ENCODE assay signal across 24 mouse cellular contexts in the genomic region with DNA sequence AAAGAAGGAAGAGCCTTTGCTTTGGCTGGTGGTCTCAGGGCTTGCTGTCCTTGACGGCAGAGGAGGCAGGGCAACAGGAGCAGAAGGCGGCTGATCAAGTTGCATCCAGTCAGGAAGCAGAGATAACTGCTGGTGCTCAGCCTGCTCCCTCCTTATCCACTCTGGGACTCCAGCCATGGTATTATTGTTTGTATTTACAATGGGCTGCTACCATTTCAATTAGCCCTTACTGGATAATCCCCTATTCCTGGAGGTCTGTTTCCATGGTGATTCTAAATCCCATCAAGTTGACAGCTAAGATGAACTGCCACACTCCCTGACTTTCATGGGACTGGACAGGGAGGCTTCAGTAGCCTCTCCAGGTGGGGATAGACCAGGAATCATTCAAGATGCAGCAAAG. TPM values are rescaled to one million over a fixed set of nuclear protein-coding genes. Genes with fewer than 3 reads are reported as not detected.
DNase-seq lines count a peak whose midpoint lies in the region; ATAC-seq and TF ChIP-seq lines count a peak whose summit lies in the region.
"Had no signal": no experiment of that assay in that cellular context is flagged by ENCODE, and none has a peak within 500 bp of the region (broad histone marks: within the 10 kb centered on the region; RNA-seq: fewer than 3 reads in every experiment).

No protein-coding gene starts in this region.

- TF ChIP-seq CTCF in brain, embryonic 14.5 days (IDR thresholded peaks at IDR 0.05; ENCODE audit: borderline replicate concordance, extremely low read depth, insufficient read depth, insufficient read length), result no peak

- H3K4me1 ChIP-seq in forebrain, embryonic 14.5 days (ENCODE audit: control insufficient read depth, insufficient read depth, low read length), result peaks cover 4% of the 10 kb centered on the region; the same call in 1 of the 2 replicates
- peaks cover 14% of the 10 kb centered on the region for H3K4me1 ChIP-seq in forebrain, embryonic 10.5 days
- H3K4me1 ChIP-seq in midbrain, embryonic 15.5 days, result peaks cover 10% of the 10 kb centered on the region
- H3K4me1 ChIP-seq: embryonic facial prominence, embryonic 13.5 days; hindbrain, embryonic 15.5 days had no signal

- no peaks in the 10 kb centered on the region for H3K27me3 ChIP-seq in forebrain, embryonic 14.5 days (replicated peaks; ENCODE audit: control insufficient read depth, insufficient read depth, low read length)
- peaks cover 41% of the 10 kb centered on the region for H3K27me3 ChIP-seq in forebrain, embryonic 10.5 days (ENCODE audit: poor library complexity, severe bottlenecking)
- no peaks in the 10 kb centered on the region for H3K27me3 ChIP-seq in midbrain, embryonic 15.5 days (replicated peaks)
- H3K27me3 ChIP-seq: embryonic facial prominence, embryonic 13.5 days; hindbrain, embryonic 12.5 days; hindbrain, embryonic 15.5 days had no signal

- no peaks in the 10 kb centered on the region for H3K9me3 ChIP-seq in forebrain, embryonic 14.5 days (replicated peaks; ENCODE audit: control insufficient read depth, low read length)
- H3K9me3 ChIP-seq in forebrain, embryonic 10.5 days, result no peaks in the 10 kb centered on the region
- no peaks in the 10 kb centered on the region for H3K9me3 ChIP-seq in midbrain, embryonic 15.5 days
- H3K9me3 ChIP-seq: embryonic facial prominence, embryonic 13.5 days; forebrain, embryonic 13.5 days; hindbrain, embryonic 12.5 days; hindbrain, embryonic 15.5 days had no signal

- H3K36me3 ChIP-seq in forebrain, embryonic 14.5 days (ENCODE audit: control insufficient read depth, insufficient read depth, low read length), result peaks cover 10% of the 10 kb centered on the region; the same call in 1 of the 2 replicates
- peaks cover 8% of the 10 kb centered on the region for H3K36me3 ChIP-seq in forebrain, embryonic 10.5 days (replicated peaks)
- H3K36me3 ChIP-seq in midbrain, embryonic 15.5 days (replicated peaks), result peaks cover 8% of the 10 kb centered on the region; the same call in 1 of the 2 replicates

- no peak overlapping the region for H3K9ac ChIP-seq in forebrain, embryonic 14.5 days (ENCODE audit: low read length)
- no peak overlapping the region for H3K9ac ChIP-seq in midbrain, embryonic 15.5 days
- H3K9ac ChIP-seq: embryonic facial prominence, embryonic 13.5 days; forebrain, embryonic 13.5 days; forebrain, postnatal 0 days; hindbrain, embryonic 12.5 days; hindbrain, embryonic 15.5 days had no signal

- no peak overlapping the region for H3K4me2 ChIP-seq in forebrain, embryonic 14.5 days (ENCODE audit: low read length)
- H3K4me2 ChIP-seq in midbrain, embryonic 15.5 days, result no peak overlapping the region
- H3K4me2 ChIP-seq: embryonic facial prominence, embryonic 13.5 days; forebrain, embryonic 13.5 days; heart, embryonic 11.5 days; hindbrain, embryonic 12.5 days; hindbrain, embryonic 15.5 days had no signal

- ATAC-seq in forebrain, embryonic 14.5 days, result no peak
- ATAC-seq in midbrain, embryonic 15.5 days (replicated peaks), result peak; percentile 33
- ATAC-seq: activated CD4-positive, CD25-positive, alpha-beta regulatory T cell, adult 4 months; forebrain, embryonic 13.5 days; forebrain, postnatal 0 days had no signal

- DNase-seq in forebrain, embryonic 14.5 days (ENCODE audit: low spot score), result peak; percentile 25
- DNase-seq in forebrain, embryonic 10.5 days (ENCODE audit: extremely low spot score, low spot score), result no peak
- peak; percentile 62 for DNase-seq in brain, embryonic 14.5 days (ENCODE audit: low read depth)
- peak; percentile 60 for DNase-seq in retina, postnatal 1 day
- no peak for DNase-seq in ovary, adult 18-20 months (ENCODE audit: low spot score)
- DNase-seq in kidney, adult 11 months, result no peak
- no peak for DNase-seq in adipocyte (ENCODE audit: low spot score)
- DNase-seq: adrenal gland, postnatal 10 days; cerebellum, adult 11 months; cerebellum, adult 2 months; cerebellum, adult 9-11 months; cerebellum, postnatal 25 days; forebrain, postnatal 0 days; gastrocnemius, adult 2 months; gastrocnemius, postnatal 14 days; heart, adult 11 months had no signal

- WGBS in forebrain, embryonic 14.5 days, result 0% methylated on average over 2 of the region's 2 CpGs
- WGBS in forebrain, embryonic 10.5 days, result 20% methylated on average over 2 of the region's 2 CpGs
- 0% methylated on average over 2 of the region's 2 CpGs for WGBS in midbrain, embryonic 15.5 days

- no peak for TF ChIP-seq POLR2A in brain, embryonic 14.5 days (IDR thresholded peaks at IDR 0.05; ENCODE audit: borderline replicate concordance, extremely low read depth, insufficient read depth, insufficient read length, poor library complexity, severe bottlenecking)

- H3K4me3 ChIP-seq in forebrain, embryonic 14.5 days (ENCODE audit: low read depth, low read length), result no peak overlapping the region
- H3K4me3 ChIP-seq in forebrain, embryonic 10.5 days, result no peak overlapping the region
- H3K4me3 ChIP-seq in midbrain, embryonic 15.5 days, result no peak overlapping the region
- H3K4me3 ChIP-seq: embryonic facial prominence, embryonic 13.5 days; erythroblast, embryonic 14.5 days; forebrain, embryonic 13.5 days; gastrocnemius, adult 2 months; hindbrain, embryonic 12.5 days; hindbrain, embryonic 15.5 days had no signal

- H3K27ac ChIP-seq in forebrain, embryonic 14.5 days (ENCODE audit: low read depth, low read length), result no peak overlapping the region
- no peak overlapping the region for H3K27ac ChIP-seq in forebrain, embryonic 10.5 days
- H3K27ac ChIP-seq in midbrain, embryonic 15.5 days, result no peak overlapping the region
- H3K27ac ChIP-seq: embryonic facial prominence, embryonic 13.5 days; forebrain, embryonic 13.5 days; gastrocnemius, adult 2 months; hindbrain, embryonic 12.5 days; hindbrain, embryonic 15.5 days had no signal

RNA-seq across cellular contexts. Expression of a gene that starts 25.3 kb away (rescaled TPM):
- polyA plus RNA-seq in forebrain, embryonic 14.5 days (2014; fragmentation: Nextera tagmentation; extraction: Ambion mirVana), result 15.9 and 19.6 TPM in 2 replicates
- polyA plus RNA-seq in forebrain, embryonic 10.5 days (2016; fragmentation: Nextera tagmentation; extraction: Ambion mirVana), result 16.0 and 18.0 TPM in 2 replicates
- 35.0 and 36.7 TPM in 2 replicates for polyA plus RNA-seq in brain, embryonic 14.5 days (2012; rRNA removed)
- polyA plus RNA-seq in midbrain, embryonic 15.5 days (2015; fragmentation: Nextera tagmentation; extraction: Ambion mirVana), result 24.4 and 24.9 TPM in 2 replicates

RNA-seq across cellular contexts. Expression of a gene that starts 25.3 kb away (rescaled TPM):
- polyA plus RNA-seq in forebrain, embryonic 14.5 days (2014; fragmentation: Nextera tagmentation; extraction: Ambion mirVana), result 42.9 and 48.3 TPM in 2 replicates
- polyA plus RNA-seq in forebrain, embryonic 10.5 days (2016; fragmentation: Nextera tagmentation; extraction: Ambion mirVana), result 191 and 208 TPM in 2 replicates
- polyA plus RNA-seq in brain, embryonic 14.5 days (2012; rRNA removed), result 22.8 and 26.4 TPM in 2 replicates
- polyA plus RNA-seq in midbrain, embryonic 15.5 days (2015; fragmentation: Nextera tagmentation; extraction: Ambion mirVana), result 40.5 and 40.7 TPM in 2 replicates

RNA-seq across cellular contexts. Expression of a gene that starts 35.2 kb away (rescaled TPM):
- 351 and 354 TPM in 2 replicates for polyA plus RNA-seq in forebrain, embryonic 14.5 days (2014; fragmentation: Nextera tagmentation; extraction: Ambion mirVana)
- 112 and 114 TPM in 2 replicates for polyA plus RNA-seq in forebrain, embryonic 10.5 days (2016; fragmentation: Nextera tagmentation; extraction: Ambion mirVana)
- 719 and 725 TPM in 2 replicates for polyA plus RNA-seq in brain, embryonic 14.5 days (2012; rRNA removed)
- 1,489 and 1,499 TPM in 2 replicates for polyA plus RNA-seq in midbrain, embryonic 15.5 days (2015; fragmentation: Nextera tagmentation; extraction: Ambion mirVana)
- polyA plus RNA-seq: erythroblast, embryonic 14.5 days had no signal

Comparison
In these comparisons a context has a peak if more than half of its experiments do, and no peak if none do; other contexts are left out.
1. DNase-seq: peak in forebrain, embryonic 14.5 days (single experiment), brain, embryonic 14.5 days (single experiment) and retina, postnatal 1 day (single experiment); none in forebrain, embryonic 10.5 days (single experiment), ovary, adult 18-20 months (single experiment), kidney, adult 11 months (single experiment) and adipocyte (single experiment).